Mouse (Mus musculus) lung, embryonic 15.5 days (tissue): Measurements from ENCODE around the gene Gnaq. TPM values are rescaled to one million over a fixed set of nuclear protein-coding genes. Genes with fewer than 3 reads are reported as not detected.

Source experiments
- ATAC-seq: fragments of 200-750 bp; cut with Nextera tagmentation; 2 replicates; pipeline ENCODE4 v1.8.0; 2017; ENCODE audit warnings: moderate number of reproducible peaks, borderline replicate concordance; ENCODE audit not compliant: low FRiP score, low TSS enrichment; ENCODE audit errors: extremely low read depth
- H3K27ac ChIP-seq: fragments of 300-500 bp; sonication (generic); 2 replicates; pipeline ENCODE4 v1.5.1; 2015; ENCODE audit warnings: moderate library complexity, mild to moderate bottlenecking, inconsistent platforms
- H3K27me3 ChIP-seq: fragments of 300-500 bp; sonication (generic); 2 replicates; pipeline ENCODE4 v1.6.1; 2015; ENCODE audit warnings: inconsistent platforms
- H3K36me3 ChIP-seq: fragments of 300-500 bp; sonication (generic); 2 replicates; pipeline ENCODE4 v1.6.1; 2015; ENCODE audit warnings: inconsistent platforms
- H3K4me1 ChIP-seq: fragments of 300-500 bp; sonication (generic); 2 replicates; pipeline ENCODE4 v1.6.1; 2015; ENCODE audit warnings: inconsistent platforms
- H3K4me2 ChIP-seq: fragments of 300-500 bp; sonication (generic); 2 replicates; pipeline ENCODE4 v1.6.1; 2015; ENCODE audit warnings: inconsistent platforms, mild to moderate bottlenecking, moderate library complexity
- H3K4me3 ChIP-seq: fragments of 300-500 bp; sonication (generic); 2 replicates; pipeline ENCODE4 v1.5.1; 2015; ENCODE audit warnings: mild to moderate bottlenecking, inconsistent platforms
- H3K9ac ChIP-seq: fragments of 300-500 bp; sonication (generic); 2 replicates; pipeline ENCODE4 v1.6.1; 2015; ENCODE audit warnings: inconsistent platforms
- H3K9me3 ChIP-seq: fragments of 300-500 bp; sonication (generic); 2 replicates; pipeline ENCODE4 v1.6.1; 2016; ENCODE audit warnings: inconsistent platforms
- WGBS: fragments of 180-500 bp; shearing (Covaris S2); methylation state at CpG from one replicate; pipeline ENCODE4 v1.1.7; 2015; 5-methylcytosine and 5-hydroxymethylcytosine counted together
- microRNA-seq: library from miRNA; unstranded; fragments of <30 nt; microRNA quantifications from one replicate; pipeline ENCODE4, GENCODE M21; 2016
- polyA plus RNA-seq: library from polyadenylated mRNA; unstranded; fragments of >200 nt; fragmentation: Nextera tagmentation; extraction: Ambion mirVana; gene quantifications from 2 replicates; pipeline ENCODE4 v1.2.1, GENCODE M21; 2015

Gnaq gene
- polyA plus RNA-seq, 1 experiment from 2014 or later, result 34.3 TPM

DNA sequence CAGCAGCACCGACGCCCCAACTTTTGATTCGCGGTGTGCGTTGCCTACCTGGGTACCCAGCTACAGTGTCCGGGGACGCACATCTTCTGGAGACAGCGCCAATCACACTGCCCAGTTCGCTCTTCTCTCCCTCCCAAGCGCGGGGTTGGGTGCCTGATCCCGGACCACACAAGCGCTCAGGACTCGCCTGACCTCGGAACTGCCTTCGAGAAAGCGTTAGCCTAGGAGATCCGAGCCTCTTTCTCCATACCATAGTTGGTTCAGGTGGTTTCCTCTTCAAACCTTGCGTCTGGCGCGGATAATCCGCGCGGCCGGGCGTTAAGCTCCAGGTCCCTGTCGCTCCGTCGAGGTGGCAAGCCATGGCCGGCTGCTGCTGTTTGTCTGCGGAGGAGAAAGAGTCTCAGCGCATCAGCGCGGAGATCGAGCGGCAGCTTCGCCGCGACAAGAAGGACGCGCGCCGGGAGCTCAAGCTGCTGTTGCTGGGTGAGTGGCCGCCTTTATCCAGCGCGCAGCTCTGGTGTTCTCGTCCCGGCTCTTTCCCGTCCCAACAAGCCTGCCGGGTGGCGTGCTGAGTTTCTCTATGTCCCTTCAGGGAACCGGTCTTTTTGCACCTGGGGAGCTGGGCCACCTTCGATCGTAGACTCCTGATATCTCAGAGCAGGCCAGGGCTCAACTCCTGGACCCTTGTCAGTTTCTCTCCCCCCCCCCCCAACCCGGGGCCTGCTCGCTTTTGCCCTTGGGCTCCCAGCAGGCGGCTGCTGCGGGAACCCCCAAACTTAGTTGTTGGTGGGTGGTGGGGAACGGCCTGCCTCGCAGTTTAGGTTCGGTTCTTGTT, 303.9 kb downstream of the Gnaq start:
- peaks cover 49% of the 10 kb centered on the region for H3K4me1 ChIP-seq
- no peak for ATAC-seq
- no peaks in the 10 kb centered on the region for H3K9me3 ChIP-seq
- H3K27ac ChIP-seq, result no peak overlapping the region
- peak overlapping the region; percentile 35 for H3K9ac ChIP-seq
- no peaks in the 10 kb centered on the region for H3K36me3 ChIP-seq
- WGBS, result 6% methylated on average over 60 of the region's 61 CpGs
- H3K4me2 ChIP-seq, result peak overlapping the region; percentile 89
- no peaks in the 10 kb centered on the region for H3K27me3 ChIP-seq
- peak overlapping the region; percentile 43 for H3K4me3 ChIP-seq

Small RNA genes lying within 50 kb of the gene (microRNA-seq; reads per million reads assigned to microRNA genes)
- not detected for gene Mir496b

Other genes with a start within 250 kb of the Gnaq start
- 176 TPM in 2 replicates for gene Psat1, start 185.5 kb upstream of the Gnaq start, polyA plus RNA-seq
- gene Cep78, start 147.8 kb upstream of the Gnaq start, polyA plus RNA-seq, result 29.9 and 30.6 TPM in 2 replicates